Mouse (Mus musculus): ENCODE data around the gene Pkd1l1.

DNA sequence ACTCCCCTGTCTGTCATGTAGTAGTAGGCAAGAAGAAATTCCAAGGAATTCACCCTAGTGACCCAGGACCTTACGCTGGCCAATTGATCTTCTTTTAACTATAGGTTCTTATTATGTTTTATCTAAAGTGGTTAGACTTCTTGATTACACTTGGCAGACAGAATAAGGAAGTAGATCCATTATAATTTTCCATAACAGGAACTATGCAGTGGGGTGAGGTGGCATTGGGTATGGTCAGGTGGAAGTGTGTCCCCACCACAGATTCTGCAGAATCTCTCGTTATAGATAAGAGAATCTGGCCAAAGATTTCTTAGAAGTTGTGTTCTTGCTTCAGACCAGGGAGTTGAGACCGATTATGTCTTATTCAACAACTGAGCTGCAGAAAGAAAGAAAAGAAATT lies 185.5 kb downstream of the Pkd1l1 start:
- TF ChIP-seq CTCF (IDR thresholded peaks at IDR 0.05; ENCODE audit: low read depth), result no peak
- TF ChIP-seq EP300 (IDR thresholded peaks at IDR 0.05; ENCODE audit: low read depth), result no peak
